Mouse (Mus musculus) B cell, adult 2 months (primary cell): ENCODE results near the gene Eif4g1.
A peak's percentile ranks its signal among the peaks of the same experiment; 100 is the strongest.

Source experiments
- DNase-seq, 2 experiments: peaks; one replicate each; pipeline ENCODE4 v3.0.0; 2022

The Eif4g1 gene

DNA sequence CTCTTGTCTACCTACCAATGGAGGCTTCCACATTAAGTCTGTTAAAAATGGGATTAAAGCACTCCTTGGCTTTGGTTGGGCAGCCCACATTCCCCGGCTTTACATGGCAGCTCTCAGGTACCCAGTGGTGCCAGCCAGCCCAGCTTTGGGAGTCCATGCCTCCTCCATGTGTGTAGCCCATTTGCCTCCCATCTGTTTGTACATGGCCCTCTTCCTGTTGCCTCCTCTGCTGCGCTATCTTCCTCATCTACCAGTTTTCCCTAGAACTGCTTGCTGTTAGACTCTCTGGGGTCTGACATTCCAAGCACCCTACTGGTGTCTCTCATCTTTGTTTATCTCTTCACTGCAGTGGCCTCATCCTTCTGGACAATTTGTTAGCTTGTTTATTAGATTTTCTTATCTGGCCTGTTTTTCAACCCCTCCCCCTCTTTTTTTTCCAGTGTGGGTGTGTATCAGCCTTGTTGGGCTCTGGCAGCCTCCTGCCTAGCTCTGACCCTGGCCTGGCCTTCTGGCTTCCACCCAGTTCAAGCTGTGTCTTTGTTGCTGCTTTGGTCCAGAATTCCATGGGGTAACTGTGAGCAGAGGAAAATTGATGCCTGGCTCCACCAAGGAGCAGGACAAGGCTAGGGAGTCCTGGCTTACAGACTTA is 38.4 kb downstream of the Eif4g1 start:
- DNase-seq, result no peak

DNA sequence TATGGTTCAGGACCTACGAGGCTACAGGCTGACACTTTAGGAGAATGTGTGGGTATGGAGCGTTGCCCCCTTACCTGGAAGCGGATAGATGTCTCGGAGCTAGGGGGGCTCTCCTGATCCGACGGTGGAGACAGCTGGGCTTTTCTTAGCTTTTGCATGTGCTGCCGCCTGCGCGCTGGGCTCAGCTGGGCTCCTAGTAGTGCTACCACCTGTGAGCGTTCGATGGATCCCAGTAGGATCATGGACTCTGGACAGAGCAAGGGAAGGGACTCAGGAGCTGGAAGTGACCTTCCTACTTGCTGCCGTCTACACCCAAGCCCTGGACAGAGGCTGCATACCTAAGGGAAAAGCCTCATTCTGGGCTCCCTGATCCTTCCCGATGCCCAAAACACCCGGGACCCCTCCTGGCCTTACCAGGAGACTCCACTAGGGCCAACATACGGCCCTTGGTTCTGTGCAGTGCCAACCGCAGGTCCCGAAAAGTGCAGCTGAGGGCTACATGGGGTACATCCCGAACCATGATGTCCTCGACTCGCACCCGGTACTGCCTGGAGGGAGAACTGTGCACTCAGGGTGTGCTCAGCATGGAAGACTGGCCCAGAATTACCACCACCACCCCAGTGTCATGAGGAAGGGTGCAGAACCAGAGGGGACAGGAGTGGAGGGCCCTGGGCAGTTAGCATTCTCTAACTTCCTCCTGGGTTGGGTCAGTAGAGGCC is 40.3 kb downstream of the Eif4g1 start:
- no peak for DNase-seq

DNA sequence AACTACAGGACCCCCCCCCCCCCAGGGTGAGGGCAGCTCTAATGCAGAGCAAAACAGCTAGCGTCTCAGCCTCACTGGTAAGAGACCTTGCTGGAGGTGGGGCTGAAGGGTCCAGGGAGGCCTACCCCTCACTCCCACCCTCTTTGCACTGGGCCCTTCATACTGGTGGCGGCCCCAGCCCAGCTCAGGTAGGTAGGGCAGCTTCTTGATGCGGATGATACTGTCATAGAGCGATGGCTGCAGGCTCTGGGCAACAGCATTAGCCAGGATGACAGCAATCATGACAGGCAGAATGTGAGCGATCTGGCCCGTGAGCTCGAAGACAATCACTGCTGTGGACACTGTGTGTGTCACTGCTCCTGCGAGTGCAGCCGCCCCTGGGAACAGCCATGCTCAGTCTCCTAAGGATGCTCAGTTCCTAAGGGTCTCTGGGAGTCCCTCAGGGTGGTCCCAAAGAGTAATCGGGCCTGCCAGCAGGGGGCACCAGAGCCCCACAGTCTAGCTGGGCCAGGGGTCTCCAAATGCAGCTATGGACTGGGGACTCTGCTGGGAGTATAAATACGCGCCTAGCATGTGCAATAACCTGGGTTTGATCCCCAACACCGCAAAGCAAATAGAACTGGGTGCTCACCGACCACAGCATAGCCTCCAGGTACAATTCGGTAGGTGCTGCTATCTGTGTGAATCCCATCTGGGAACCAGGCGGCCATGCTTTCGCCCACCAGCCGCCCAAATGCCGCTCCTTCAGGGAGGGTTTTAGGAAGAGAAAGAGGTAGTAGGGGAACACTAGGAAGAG is 41.0 kb downstream of the Eif4g1 start:
- DNase-seq, result peak; percentile 60 to 65

DNA sequence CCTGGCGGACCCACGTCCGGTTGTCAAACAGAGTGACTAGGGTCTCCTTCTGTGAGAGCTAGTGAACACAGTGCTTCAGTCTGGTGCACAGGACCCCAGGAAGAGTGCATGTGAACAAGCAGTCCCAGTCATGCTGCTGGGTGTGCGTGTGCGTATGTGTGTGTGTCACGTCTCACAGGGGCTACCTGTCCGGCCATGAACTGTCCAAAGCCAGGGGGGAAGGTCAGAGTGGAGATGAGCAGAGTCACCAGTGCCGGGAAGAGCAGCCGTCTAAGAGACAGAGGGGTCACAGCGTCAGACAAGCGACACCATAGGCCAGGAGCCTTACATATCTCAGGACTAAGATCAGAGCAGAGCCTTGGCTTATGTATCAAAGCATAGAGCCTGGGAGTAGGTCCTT is 42.3 kb downstream of the Eif4g1 start:
- no peak for DNase-seq

DNA sequence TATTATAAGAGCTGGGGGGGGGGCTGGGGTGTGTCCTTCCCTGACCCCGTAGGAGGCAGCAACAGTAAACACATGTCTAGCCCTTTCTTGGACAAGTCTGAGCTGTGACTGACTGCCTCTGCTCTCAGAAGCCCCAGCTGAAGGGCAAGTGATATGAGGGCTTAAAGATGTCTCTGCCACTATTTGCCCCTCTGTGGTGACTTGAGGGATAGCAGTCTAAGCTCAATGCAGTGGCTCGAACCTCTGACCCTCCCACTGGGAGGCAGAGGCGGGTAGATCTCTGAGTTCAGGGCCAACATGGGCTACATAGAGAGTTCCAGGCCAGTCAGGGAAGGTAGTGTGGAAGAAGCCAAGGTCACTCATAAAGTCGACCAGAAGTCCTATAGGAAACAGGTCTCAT is 42.7 kb downstream of the Eif4g1 start:
- no peak for DNase-seq

DNA sequence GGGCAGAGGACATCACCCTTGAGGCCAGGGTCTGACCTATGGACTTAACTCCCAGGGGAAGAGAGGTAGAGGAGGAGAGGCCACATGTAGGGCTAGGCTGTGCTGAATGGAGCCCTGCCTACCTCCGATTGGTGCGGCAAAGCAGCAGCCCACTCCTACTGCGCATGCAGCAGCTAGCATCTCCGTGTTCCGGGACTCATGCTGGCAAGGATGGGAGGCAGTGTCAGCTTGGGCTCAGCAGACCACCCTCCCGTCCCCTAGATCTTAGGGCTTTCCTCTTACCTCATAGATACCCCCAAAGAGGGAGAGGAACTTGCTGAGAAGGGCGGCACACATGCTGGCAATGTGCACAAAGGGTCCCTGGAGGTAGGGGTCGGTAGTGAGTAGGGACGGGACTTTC is 44.1 kb downstream of the Eif4g1 start:
- DNase-seq, result no peak

DNA sequence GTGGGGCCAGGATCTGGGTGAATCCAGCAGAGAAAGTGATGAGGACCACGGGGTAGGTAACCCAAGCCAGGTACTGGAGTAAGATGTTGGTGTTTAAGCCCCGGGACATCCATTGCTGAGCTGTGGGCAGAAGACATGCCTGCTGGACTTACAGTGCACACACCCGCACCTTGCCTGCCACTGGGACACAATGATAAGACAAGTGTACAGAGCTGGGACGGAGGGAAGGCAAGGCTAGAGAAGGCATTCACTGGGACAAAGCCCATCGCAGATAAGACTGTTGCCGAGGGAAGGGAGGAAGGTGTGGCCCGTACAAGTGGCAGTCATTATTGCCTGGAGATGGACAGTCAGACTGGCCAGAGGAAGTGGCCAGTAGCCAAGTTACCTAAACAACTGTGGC is 44.8 kb downstream of the Eif4g1 start:
- DNase-seq, result no peak

DNA sequence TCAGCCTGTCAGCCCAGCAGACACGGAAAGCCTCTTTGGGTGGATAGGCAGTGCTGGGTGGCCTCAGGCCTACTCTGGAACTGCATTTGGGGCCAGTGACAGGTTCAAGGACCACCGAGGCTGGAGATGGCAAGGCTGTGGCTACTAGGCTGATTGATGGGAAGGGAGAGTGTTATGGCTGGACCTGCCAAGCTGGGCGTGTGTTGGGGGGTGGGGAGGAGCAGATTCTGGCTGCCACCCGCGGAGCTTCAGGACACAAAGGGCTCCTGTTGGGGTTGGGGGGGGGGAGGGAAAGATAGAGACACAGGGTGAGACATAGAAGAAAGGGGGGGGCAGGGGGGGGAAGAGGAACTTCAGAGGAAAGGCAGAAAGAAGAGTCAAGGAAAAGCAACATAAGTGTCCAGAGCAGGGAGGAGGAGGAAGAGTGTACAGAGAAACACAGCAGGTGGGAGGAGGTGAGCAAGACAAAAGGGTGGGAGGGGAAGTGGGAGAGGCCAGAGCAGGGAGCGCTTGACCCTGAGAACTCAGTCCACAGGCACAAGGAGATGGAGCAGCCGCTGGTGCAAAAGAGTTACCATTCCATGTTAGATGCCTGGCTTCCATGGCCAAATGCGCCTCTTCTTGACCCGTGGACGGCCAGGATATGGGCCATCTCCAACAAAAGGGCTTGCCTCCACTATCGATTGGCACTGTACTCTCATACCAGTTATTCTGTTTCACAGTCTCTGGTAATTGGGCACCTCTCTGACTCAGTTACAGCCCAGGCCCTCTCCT is 46.4 kb downstream of the Eif4g1 start:
- DNase-seq, result no peak

DNA sequence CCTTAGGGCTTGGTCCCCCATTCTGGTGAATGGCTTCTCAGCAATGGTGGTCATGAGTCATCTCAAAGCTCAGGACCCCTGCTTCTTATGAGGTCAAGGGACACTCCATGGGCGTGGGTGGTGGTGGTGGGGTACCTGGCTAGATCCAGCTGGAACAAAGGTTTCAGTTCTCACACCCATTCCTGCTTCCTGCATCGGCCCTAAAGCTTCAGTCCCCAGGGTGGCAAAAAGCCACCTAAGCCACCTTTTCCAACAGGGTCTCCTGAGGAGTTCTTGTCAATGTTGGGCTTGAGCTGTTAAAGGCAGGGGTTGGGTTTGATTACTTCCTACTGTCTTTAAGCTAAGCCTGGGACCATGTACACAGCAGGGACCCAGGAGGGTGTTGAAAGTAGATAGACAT is 47.0 kb downstream of the Eif4g1 start:
- no peak for DNase-seq

DNA sequence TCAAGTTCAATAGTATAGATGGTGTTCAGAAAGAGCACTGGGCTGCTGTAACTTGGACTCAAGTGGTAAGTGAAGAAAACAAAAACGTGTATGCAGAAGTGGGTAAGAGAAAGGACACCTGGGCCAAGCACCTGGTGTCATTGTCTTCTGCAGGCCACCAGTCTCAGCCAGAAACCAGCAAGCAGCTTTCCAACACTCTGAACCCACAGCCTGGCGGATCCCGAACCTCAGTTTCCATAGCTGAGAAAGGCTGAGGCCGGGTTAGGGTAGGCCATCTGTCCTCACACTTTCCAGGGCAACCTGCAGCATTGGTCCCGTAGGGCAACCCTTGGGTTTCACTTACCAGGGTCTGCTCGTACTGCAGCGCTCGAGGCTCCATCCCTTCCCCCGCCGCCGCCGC is 47.5 kb downstream of the Eif4g1 start:
- no peak for DNase-seq

DNA sequence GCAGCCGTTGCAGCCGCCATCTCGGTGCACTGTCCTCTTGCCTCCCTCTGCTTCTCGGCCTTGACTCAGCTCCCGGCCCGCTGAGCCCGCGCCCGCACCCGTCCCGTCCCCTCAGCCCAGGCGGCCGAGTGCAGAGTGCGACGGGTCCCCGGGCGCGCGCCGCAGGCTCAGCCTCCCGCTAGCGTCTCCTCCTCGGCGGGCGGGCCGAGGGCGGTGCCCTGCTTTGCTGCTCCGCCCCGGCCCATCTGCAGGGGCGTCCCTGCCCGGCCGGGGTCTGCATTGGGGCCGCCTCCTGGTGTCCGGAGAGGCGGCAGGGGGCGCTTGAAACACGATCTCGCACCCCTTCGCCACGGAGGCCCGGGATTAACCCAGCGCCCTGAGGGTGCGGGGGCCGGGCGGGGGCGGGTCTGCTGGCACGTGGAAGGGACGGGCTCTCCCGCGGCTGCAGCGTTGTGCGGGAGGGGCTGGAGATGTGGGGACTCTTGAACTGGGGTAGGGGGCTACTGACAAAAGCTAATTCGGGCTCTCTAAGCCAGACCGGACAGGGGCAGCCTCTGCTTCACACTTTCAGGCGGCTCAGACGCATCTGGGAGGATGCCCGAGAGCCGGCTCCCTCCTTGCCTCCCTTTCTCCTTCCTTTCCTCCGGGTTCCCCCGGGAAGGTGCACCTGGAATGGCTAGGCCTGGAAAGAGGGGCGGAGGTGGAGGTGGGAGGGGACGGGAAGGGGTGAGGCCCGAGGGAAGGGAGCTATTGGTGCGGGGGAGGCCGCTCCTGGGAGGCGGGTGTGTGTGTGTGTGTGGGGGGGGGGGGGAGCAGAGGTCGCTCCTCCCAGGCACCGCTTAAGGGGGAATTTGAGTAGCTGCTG is 48.1 kb downstream of the Eif4g1 start:
- DNase-seq, result peak; percentile 51 to 56

DNA sequence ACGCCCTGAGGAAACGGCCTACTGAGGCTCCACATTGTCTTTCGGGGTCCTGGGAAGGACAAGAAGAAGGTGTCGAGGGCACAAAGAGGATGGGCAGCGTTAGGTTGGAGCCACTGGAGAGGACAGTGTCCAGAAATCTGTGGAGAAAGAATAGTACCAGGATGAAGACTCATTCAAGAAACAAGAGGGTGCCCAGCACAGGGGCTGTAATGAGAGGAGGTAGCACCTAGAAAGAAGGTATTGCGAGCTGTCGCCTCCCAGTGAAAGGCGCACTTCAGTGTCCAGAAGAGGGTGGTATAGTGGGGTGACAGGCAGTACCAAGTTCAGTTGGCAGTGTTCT is 48.7 kb downstream of the Eif4g1 start:
- DNase-seq, result no peak

DNA sequence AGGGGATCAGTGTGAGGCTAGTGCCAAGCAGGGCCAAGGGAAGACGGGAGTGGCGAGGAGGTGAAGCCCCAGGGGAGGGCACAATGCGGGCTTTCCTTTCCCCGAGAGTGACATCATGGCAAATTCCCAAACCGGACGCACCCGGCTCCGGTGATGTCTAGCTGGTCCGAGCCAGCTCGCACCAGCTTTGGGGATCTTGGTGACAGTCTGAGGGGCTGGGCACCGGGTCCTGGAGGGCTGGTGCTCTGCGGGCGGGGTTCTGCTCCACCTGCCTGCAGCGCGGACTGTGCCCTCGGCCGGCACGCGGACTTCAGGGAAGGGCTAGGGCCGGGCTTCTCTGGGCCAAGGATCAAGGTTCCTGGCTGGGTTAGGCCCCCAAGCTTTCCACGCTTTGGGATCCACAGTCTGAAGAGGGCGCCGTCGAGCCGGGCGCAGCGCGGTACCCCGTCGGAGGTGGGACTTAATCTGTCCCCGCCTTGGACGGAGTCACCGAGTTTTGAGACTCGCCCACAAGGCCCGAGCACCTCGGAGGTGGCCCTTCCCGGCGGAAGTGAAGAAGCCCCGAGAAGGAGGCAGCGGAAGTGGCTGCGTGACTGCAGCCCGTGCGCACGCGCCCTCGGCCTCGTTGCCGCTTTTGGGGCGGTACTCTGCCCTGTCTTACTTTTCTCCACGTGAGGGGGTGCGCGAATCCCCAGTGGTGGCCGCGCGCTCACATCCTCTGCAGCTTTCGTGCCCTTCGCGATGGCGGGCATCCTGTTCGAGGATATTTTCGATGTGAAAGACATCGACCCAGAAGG is 49.3 kb downstream of the Eif4g1 start, which contains the start of the genes Polr2h and Clcn2:
Gene Polr2h, plus strand, starts transcription at position 485 of the 797 bp plus-strand sequence.
Gene Clcn2, minus strand, starts transcription at position 566 of the 797 bp plus-strand sequence.
- DNase-seq, result peak; percentile 98

DNA sequence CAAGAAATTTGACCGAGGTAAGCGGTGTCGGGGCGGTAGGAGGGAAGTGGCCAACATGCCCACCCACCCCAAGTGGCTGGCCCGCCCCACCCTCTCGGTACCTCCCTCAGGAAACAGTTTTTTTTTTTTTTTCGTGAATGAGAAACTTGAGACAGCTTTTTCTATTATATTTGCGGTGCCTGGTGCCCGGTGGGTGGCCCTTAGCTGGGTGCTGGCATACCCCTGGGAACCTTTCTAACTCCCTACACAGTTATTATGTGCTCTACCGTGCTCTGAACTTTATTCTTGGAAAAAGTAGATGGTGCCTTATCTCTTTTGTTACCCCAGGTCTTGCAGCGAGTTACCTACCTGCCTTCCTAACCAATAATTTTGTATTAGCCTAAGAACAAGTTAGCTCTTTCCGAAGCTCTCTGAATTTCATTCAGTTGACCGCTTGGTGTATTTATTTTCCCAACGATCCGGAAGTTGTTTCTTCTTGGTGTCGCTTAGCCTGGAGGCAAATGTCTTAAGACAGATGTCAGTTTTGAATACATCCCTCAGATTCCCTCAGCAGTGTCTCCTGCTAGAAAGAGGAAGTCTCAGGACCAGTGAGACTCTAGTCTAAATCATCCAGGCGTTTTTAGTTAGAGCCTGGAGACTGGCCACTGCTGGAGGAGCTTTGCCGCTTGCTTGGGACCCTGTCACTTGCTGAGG is 50.0 kb downstream of the Eif4g1 start:
- DNase-seq, result no peak

DNA sequence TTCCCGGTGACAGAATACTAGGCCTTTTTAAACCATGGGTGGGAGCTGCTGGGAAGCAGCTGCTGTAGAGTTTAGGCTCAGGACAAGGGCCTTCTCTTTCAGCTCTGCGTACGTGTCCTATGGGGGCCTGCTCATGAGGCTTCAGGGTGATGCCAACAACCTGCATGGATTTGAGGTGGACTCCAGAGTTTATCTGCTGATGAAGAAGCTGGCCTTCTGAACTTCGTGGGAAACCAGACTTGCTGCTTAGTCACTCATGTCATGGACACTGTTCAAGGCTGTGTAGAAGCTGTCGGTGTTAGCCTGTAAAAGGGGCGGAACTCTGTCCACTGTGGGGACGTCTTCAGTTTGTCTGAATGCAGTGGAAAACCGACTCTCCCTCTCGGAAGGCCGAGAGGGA is 53.7 kb downstream of the Eif4g1 start:
- no peak for DNase-seq

DNA sequence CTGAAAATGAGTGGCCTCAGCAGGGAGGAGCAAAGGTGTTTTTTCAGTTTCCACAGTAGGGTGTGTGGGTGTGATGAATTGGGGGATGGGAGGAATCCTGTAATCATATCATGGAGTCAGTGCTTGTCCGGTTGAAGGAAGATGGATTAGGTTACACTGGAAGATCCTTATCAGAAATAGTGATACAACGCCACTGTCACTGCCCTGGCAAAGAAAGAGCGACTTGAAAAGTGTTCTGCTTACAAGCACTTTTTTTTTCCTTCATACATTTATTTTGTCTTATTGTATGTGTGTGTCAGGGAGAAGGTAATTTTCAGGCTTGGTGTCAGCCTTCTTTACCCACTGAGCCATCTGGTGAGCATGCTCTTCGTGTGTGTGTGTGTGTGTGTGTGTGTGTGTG is 54.6 kb downstream of the Eif4g1 start:
- no peak for DNase-seq

DNA sequence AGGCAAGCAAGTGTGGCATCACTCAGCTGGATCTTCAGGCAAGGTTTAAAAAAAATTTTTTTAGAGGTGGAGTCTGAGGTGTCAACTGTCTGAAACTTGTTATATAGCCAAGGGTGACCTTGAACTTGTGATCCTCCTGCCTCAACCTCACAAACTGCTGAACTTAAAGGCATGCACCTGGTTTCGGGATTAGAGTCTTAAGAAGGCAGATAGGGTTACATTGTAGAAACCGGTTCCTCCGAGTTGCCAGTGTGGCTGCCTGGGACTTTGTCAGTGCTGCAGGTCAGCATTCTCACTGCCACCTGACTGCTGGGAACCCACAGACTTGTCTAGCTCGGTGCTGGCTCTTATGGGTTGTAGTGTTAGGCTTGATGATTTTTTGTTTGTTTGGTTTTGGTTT is 55.1 kb downstream of the Eif4g1 start:
- no peak for DNase-seq

DNA sequence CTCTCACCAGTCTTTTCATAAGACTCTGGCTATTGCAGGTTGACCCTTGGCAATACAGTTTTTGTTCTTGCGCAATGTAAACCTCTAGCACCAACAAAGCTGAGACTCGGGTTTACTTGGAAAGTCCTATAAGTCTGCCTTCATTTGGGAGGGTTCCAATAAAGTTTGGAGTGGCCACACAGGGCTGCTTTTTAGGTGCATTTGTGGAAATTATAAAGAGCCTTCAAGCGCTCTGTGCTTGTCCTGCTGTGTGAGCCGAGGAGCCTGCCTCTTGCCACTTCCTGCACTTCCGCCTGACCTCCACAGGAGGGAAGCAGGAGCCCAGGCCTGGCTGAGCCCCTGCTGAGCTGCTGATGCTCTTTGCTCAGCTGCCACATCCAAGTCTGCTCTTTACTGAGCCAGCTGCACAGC is 56.2 kb downstream of the Eif4g1 start:
- peak in 1 of 2 experiments; percentile 22 for DNase-seq

DNA sequence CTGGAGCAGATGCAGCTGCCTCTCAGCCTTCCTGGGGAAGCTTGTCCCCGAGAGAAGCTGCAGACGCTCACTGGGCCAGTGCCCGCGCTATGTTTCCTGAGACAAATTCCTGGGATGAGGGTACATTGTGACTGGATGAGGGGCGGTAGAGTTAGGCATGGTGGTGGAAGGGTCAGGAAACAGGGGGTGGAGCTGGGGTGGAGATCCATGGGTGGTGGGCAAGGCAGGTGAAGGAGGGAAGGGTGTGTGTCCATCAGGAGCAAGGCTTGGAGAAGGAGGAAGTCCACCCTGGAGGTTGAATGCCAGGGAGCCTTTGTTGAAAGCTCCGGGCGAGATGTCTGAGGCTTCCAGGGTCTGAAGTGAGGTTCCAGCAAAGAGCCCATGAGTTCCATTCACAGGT is 57.2 kb downstream of the Eif4g1 start:
- DNase-seq, result no peak

DNA sequence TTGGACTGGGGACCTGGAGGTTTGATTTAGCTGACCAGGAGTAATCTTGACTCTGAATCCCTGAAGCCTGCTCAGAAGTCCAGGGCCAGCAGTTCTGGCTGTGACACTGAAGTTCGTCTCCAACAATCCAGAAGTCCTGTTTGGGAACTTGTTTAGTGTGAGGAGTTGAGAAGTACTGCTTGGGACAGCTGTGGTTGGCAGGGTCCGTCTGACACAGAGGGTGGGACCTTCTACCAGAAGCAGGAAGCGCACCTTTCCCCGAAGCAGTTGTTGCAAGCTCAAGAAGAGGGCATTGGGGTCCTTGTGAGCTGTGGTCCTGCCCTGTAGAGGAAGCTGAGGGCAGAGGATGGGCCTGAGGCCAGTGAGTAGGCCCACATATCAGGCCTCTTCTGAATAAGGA is 57.6 kb downstream of the Eif4g1 start:
- DNase-seq, result no peak

DNA sequence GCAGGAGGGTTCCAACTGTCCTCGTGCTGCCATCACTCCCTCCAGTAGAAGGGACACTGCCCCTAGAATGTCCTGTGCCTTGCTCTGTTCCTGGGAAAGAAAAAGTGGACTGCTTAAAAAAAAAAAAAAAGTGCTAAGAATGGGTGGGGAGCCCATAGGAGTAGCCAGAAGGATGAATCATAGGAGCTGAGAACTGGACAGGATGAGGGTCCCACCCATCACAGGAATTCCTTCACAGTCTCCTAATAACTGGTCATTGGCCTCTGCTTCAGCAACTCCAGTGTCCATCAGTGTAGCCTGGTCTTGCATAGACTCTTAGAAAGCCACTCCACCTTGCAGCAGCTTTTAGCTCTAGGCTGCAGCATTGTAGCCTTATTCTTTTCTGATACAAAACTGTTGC is 58.3 kb downstream of the Eif4g1 start:
- DNase-seq, result no peak
